Mouse (Mus musculus) midbrain, embryonic 14.5 days (tissue): ENCODE measurements around the gene Gm8232. TPM values are rescaled to one million over a fixed set of nuclear protein-coding genes. Genes with fewer than 3 reads are reported as not detected.
"Not testable (repeated sequence)": the region's sequence is repeated elsewhere in the genome, so short reads cannot be mapped to it uniquely, and the experiment has no call there.

Source experiments
- ATAC-seq: fragments of 200-750 bp; cut with Nextera tagmentation; 2 replicates; pipeline ENCODE4 v1.8.0; 2017; ENCODE audit warnings: moderate number of reproducible peaks, moderate library complexity; ENCODE audit not compliant: low FRiP score, low TSS enrichment
- DNase-seq: peaks from one replicate; pipeline ENCODE4 v3.0.0-alpha.2; 2015
- H3K27ac ChIP-seq: fragments of 300-500 bp; sonication (generic); replicated peaks from 2 replicates; pipeline ENCODE4 v1.5.1; 2014; ENCODE audit warnings: mild to moderate bottlenecking, low read depth, low read length, moderate library complexity
- H3K27me3 ChIP-seq: fragments of 300-500 bp; sonication (generic); 2 replicates; pipeline ENCODE4 v1.6.1; 2014; ENCODE audit warnings: low read length, control low read depth, mixed read lengths; ENCODE audit not compliant: control insufficient read depth, insufficient read depth
- H3K36me3 ChIP-seq: fragments of 300-500 bp; sonication (generic); 2 replicates; pipeline ENCODE4 v1.6.1; 2014; ENCODE audit warnings: low read length, control low read depth; ENCODE audit not compliant: control insufficient read depth, insufficient read depth
- H3K4me1 ChIP-seq: fragments of 300-500 bp; sonication (generic); 2 replicates; pipeline ENCODE4 v1.6.1; 2014; ENCODE audit warnings: mild to moderate bottlenecking, antibody characterized with exemption, low read length, control low read depth; ENCODE audit not compliant: control insufficient read depth, insufficient read depth
- H3K4me2 ChIP-seq: fragments of 300-500 bp; sonication (generic); 2 replicates; pipeline ENCODE4 v1.6.1; 2014; ENCODE audit warnings: mild to moderate bottlenecking, low read length, moderate library complexity
- H3K4me3 ChIP-seq: fragments of 300-500 bp; sonication (generic); replicated peaks from 2 replicates; pipeline ENCODE4 v1.5.1; 2014; ENCODE audit warnings: low read depth, low read length
- H3K9ac ChIP-seq: fragments of 300-500 bp; sonication (generic); replicated peaks from 2 replicates; pipeline ENCODE4 v1.6.1; 2014; ENCODE audit warnings: mild to moderate bottlenecking, low read length, moderate library complexity
- H3K9me3 ChIP-seq: fragments of 300-500 bp; sonication (generic); 2 replicates; pipeline ENCODE4 v1.6.1; 2016; ENCODE audit warnings: low read length, control low read depth, mixed read lengths; ENCODE audit not compliant: control insufficient read depth
- WGBS: fragments of 180-500 bp; shearing (Covaris S2); extraction: QIAGEN DNeasy Blood & Tissue Kit; methylation state at CpG from one replicate; pipeline ENCODE4 v1.1.7; 2014; 5-methylcytosine and 5-hydroxymethylcytosine counted together
- polyA plus RNA-seq: library from polyadenylated mRNA; unstranded; fragments of >200 nt; fragmentation: Nextera tagmentation; extraction: Ambion mirVana; gene quantifications from 2 replicates; pipeline ENCODE4 v1.2.1, GENCODE M21; 2014

Gm8232 gene
- not detected in 2 replicates for polyA plus RNA-seq

DNA sequence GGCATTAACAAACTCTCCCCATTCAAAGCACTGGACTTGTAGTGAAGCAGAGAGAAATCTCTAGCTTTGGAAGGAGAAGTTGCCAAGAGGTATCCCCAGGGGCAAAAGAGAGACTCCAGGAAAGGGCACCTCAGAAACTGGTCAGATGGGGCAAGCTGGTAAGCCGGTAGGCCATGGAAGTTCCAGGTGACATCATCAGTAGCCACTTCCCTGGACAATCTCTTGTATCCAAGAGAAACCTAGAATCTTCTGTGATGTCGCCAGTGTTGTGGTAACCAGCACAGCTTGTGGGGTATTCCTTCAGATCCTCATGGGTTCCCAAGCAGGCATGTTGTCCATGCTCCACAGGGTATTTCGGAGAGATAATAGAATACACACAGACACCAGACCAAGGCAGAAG, at the start of gene Gm8232:
Gm8232 (plus strand) TSS at position 301 of the 400 bp plus-strand sequence.
- H3K4me2 ChIP-seq, H3K4me3 ChIP-seq, DNase-seq, ATAC-seq, H3K36me3 ChIP-seq, H3K27ac ChIP-seq, H3K9me3 ChIP-seq, H3K4me1 ChIP-seq, H3K9ac ChIP-seq, H3K27me3 ChIP-seq: not testable (repeated sequence)
- WGBS = 90% methylated on average over 3 of the region's 3 CpGs

DNA sequence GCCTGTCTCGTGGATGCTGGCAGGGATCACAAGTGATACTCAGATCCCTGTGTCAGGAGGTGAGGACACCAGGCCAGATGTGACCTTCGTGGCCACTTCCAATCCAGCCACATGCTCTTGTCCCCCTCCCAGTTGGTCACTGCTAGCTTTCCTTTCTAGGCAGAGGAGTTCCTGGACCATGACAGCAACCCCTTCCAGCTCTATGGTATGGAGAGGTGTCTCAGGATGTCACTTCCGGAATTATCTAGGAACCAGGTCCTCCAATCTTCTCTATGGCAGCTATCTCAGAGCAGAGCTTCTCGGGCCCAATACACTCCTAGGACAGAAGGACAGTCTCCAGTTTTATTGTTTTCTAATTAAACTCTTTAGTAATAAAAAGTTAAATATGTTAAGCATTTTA, 49.2 kb upstream of the Gm8232 start:
- not testable (repeated sequence) for H3K4me1 ChIP-seq, ATAC-seq, H3K9ac ChIP-seq, H3K4me2 ChIP-seq, H3K4me3 ChIP-seq, H3K27me3 ChIP-seq, H3K9me3 ChIP-seq, H3K36me3 ChIP-seq, DNase-seq, H3K27ac ChIP-seq
- WGBS = 78% methylated on average over 4 of the region's 4 CpGs

DNA sequence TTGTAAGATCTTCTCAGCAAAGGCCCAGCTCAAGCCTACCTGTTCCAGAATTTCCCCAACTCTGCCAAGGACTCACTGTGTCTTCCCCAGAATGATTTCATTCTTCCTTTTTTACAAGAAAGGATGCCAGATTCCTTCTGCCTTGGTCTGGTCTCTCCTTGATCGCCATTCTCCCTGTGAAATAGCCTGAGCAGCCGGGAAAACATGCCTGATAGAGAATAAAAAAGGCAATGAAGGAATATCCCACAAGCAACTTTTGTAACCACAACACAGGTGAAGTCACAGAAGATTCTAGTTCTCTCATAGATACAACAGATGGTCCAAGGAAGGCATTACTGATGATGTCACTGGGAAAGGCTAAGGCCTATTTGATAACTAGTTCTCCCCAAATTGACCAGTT, 22.8 kb upstream of the Gm8232 start, which contains the start of gene Gm3371:
Gm3371 (minus strand) TSS at position 101 of the 400 bp plus-strand sequence.
- not testable (repeated sequence) for H3K4me1 ChIP-seq, H3K27ac ChIP-seq, H3K4me3 ChIP-seq, H3K4me2 ChIP-seq, H3K27me3 ChIP-seq, ATAC-seq, H3K9me3 ChIP-seq, H3K9ac ChIP-seq, H3K36me3 ChIP-seq, DNase-seq
- WGBS = no CpG with 5 or more reads among the region's 2 CpGs

Other genes starting within 250 kb of the Gm8232 start
- gene Gm8212, start 236.0 kb upstream of the Gm8232 start, polyA plus RNA-seq = not detected in 2 replicates
- not detected in 2 replicates for gene 4930503E14Rik, start 220.4 kb upstream of the Gm8232 start, polyA plus RNA-seq
- gene Gm8220, start 148.1 kb upstream of the Gm8232 start, polyA plus RNA-seq = not detected in 2 replicates
- gene Gm5930, start 95.1 kb upstream of the Gm8232 start, polyA plus RNA-seq = not detected in 2 replicates
- not detected in 2 replicates for gene Gm8229, start 68.3 kb upstream of the Gm8232 start, polyA plus RNA-seq
- not detected in 2 replicates for gene Gm3371, start 22.9 kb upstream of the Gm8232 start, polyA plus RNA-seq
- gene BC061237, start 58.8 kb downstream of the Gm8232 start, polyA plus RNA-seq = not detected in 2 replicates
- gene Gm17093, start 84.6 kb downstream of the Gm8232 start, polyA plus RNA-seq = not detected in 2 replicates
- gene Gm8247, start 149.5 kb downstream of the Gm8232 start, polyA plus RNA-seq = not detected in 2 replicates
- gene Gm5624, start 194.3 kb downstream of the Gm8232 start, polyA plus RNA-seq = not detected in 2 replicates